Mouse (Mus musculus): ENCODE measurements around the gene Tmem190.
"Not testable (repeated sequence)": the region's sequence is repeated elsewhere in the genome, so short reads cannot be mapped to it uniquely, and the experiment has no call there.

The Tmem190 gene

GRCm38 (mm10) chr7:4816559-4816958 is 33.8 kb downstream of the Tmem190 start:
- DNase-seq, result no peak

GRCm38 (mm10) chr7:4820925-4821324 is 38.2 kb downstream of the Tmem190 start:
- DNase-seq, result not testable (repeated sequence)

- no peak for DNase-seq
These were observed 39.0 kb downstream of the Tmem190 start for GRCm38 (mm10) chr7:4821690-4822089.

- peak in 1 of 2 experiments; percentile 36 for DNase-seq
These were observed 39.6 kb downstream of the Tmem190 start for GRCm38 (mm10) chr7:4822162-4822907.

DNA sequence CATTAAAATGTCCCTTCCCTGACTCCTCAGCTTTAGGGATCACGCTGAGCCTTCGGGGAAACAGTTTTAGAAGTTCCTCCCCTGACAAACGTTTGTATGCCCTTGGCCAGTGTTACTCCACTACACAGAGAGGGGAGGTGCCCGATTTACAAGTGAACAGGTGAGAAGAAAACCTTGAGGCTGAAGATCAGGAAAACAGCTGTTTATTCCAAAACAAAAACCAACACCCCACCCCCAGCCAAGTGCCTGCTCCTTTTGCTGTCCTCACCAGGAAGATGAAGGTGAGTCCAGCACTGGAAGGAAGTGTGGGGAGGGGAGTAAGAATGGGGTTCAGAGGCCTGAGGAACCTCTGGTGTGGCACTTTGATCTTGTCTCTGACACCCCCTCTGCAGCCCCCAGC is 42.6 kb downstream of the Tmem190 start:
- no peak for DNase-seq

- DNase-seq, result no peak
These were observed 47.7 kb downstream of the Tmem190 start for GRCm38 (mm10) chr7:4830476-4830875.
